Mouse (Mus musculus) ES-Bruce4 (cell line): Measurements from ENCODE around the gene Sval2.

Experiments used
- CTCF ChIP-seq: IDR thresholded peaks from one replicate; pipeline ENCODE4 v1.8.1; 2011; ENCODE audit warnings: low read depth, low read length
- POLR2A ChIP-seq: IDR thresholded peaks from one replicate; pipeline ENCODE4 v1.8.1; 2011; ENCODE audit warnings: low read length; ENCODE audit not compliant: insufficient read depth

DNA sequence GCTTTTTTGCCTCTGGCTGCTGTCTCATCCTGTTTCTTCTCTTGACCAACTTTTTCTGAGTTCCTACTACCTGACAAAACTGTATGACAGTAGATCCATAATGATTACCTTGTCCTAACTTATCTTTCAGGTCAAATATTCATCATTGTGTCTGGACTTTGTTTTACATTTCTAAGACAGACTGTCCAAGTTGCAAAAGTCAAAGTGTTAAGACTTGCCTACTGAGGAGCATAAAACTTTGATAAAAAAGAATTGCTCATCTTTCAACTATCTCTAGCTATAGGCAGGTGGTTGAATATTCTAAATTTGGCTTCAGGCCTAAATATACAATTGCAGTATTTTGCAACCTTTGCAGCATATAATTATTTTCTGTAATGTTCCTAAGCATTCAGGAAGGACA is 28.7 kb upstream of the Sval2 start:
- no peak for TF ChIP-seq CTCF
- TF ChIP-seq POLR2A: no peak
